Mouse (Mus musculus) lung, postnatal 0 days (tissue): ENCODE measurements at regions not wholly inside any gene's neighbourhood (a gene's known extent, or its start where the extent isn't known, plus 50 kb on each side); places are given as distances from the start of the nearest gene placed in this dataset.

Experiments
- ATAC-seq: fragments of 200-750 bp; cut with Nextera tagmentation; 2 replicates; pipeline ENCODE4 v1.8.0; 2017; ENCODE audit warnings: moderate library complexity
- DNase-seq: peaks from one replicate; pipeline ENCODE4 v3.0.0-alpha.2; 2016; ENCODE audit warnings: low spot score
- H3K27ac ChIP-seq: fragments of 300-500 bp; sonication (generic); 2 replicates; pipeline ENCODE4 v1.5.1; 2014; ENCODE audit warnings: antibody characterized with exemption, mild to moderate bottlenecking, low read length, mixed read lengths
- H3K27me3 ChIP-seq: fragments of 300-500 bp; sonication (generic); replicated peaks from 2 replicates; pipeline ENCODE4 v1.6.1; 2014; ENCODE audit warnings: low read length, mixed read lengths; ENCODE audit not compliant: insufficient read depth
- H3K36me3 ChIP-seq: fragments of 300-500 bp; sonication (generic); 2 replicates; pipeline ENCODE4 v1.6.1; 2014; ENCODE audit warnings: low read length, mixed read lengths; ENCODE audit not compliant: insufficient read depth
- H3K4me1 ChIP-seq: fragments of 300-500 bp; sonication (generic); 2 replicates; pipeline ENCODE4 v1.6.1; 2014; ENCODE audit warnings: antibody characterized with exemption, low read depth, low read length, mixed read lengths; ENCODE audit not compliant: insufficient read depth
- H3K4me2 ChIP-seq: fragments of 300-500 bp; sonication (generic); replicated peaks from 2 replicates; pipeline ENCODE4 v1.6.1; 2014; ENCODE audit warnings: low read depth, mild to moderate bottlenecking, low read length, moderate library complexity, mixed read lengths
- H3K4me3 ChIP-seq: fragments of 300-500 bp; sonication (generic); 2 replicates; pipeline ENCODE4 v1.5.1; 2014; ENCODE audit warnings: low read depth, low read length
- H3K9ac ChIP-seq: fragments of 300-500 bp; sonication (generic); replicated peaks from 2 replicates; pipeline ENCODE4 v1.6.1; 2014; ENCODE audit warnings: low read depth, mild to moderate bottlenecking
- H3K9me3 ChIP-seq: fragments of 300-500 bp; sonication (generic); 2 replicates; pipeline ENCODE4 v1.6.1; 2016; ENCODE audit warnings: low read length, mixed read lengths
- CTCF ChIP-seq: IDR thresholded peaks from 2 replicates; pipeline ENCODE4 v1.5.1; 2016; ENCODE audit warnings: antibody characterized with exemption, mild to moderate bottlenecking
- EP300 ChIP-seq: IDR thresholded peaks from 2 replicates; pipeline ENCODE4 v1.6.1; 2016; ENCODE audit warnings: antibody characterized with exemption, mild to moderate bottlenecking, control low read depth
- WGBS: fragments of 180-500 bp; shearing (Covaris S2); extraction: QIAGEN DNeasy Blood & Tissue Kit; methylation state at CpG from one replicate; pipeline ENCODE4 v1.1.7; 2014; 5-methylcytosine and 5-hydroxymethylcytosine counted together

GRCm38 (mm10) chr16:87783561-87784304, 85.0 kb downstream of the Bach1 start:
- TF ChIP-seq EP300 (no peak), CTCF (no peak)
- H3K27me3 ChIP-seq, result no peaks in the 10 kb centered on the region
- peak overlapping the region; percentile 36 for H3K4me2 ChIP-seq
- H3K9ac ChIP-seq, result no peak overlapping the region
- no peaks in the 10 kb centered on the region for H3K9me3 ChIP-seq
- H3K4me1 ChIP-seq, result no peaks in the 10 kb centered on the region
- peak overlapping the region; percentile 85 for H3K27ac ChIP-seq
- ATAC-seq (peak; percentile 71), DNase-seq (peak; percentile 53)
- WGBS, result 62% methylated on average over 17 of the region's 17 CpGs
- 0 out of 2 replicates have a peak overlapping the region, but pooled peaks have one; percentile 5 for H3K4me3 ChIP-seq
- H3K36me3 ChIP-seq, result no peaks in the 10 kb centered on the region

- TF ChIP-seq EP300 (peak; percentile 73), CTCF (no peak)
- Histone ChIP-seq H3K27ac (peak overlapping the region; percentile 85), H3K4me3 (peak overlapping the region; percentile 12; the same call in 1 of the 2 replicates), H3K27me3 (no peaks in the 10 kb centered on the region), H3K4me2 (peak overlapping the region; percentile 36), H3K9ac (no peak overlapping the region), H3K9me3 (no peaks in the 10 kb centered on the region), H3K36me3 (no peaks in the 10 kb centered on the region), H3K4me1 (no peaks in the 10 kb centered on the region)
- DNase-seq (peak; percentile 88), ATAC-seq (peak; percentile 96)
- WGBS, result 27% methylated on average over 13 of the region's 13 CpGs
Measured at GRCm38 (mm10) chr16:87784405-87784994, 85.8 kb downstream of the Bach1 start.

GRCm38 (mm10) chr16:87789539-87789938, 90.8 kb downstream of the Bach1 start:
- H3K9me3 ChIP-seq, result no peaks in the 10 kb centered on the region
- no peak for TF ChIP-seq EP300
- no peak for TF ChIP-seq CTCF
- no peak overlapping the region for H3K27ac ChIP-seq
- ATAC-seq (no peak), DNase-seq (no peak)
- H3K9ac ChIP-seq, result no peak overlapping the region
- no peaks in the 10 kb centered on the region for H3K27me3 ChIP-seq
- WGBS, result 91% methylated on average over 10 of the region's 10 CpGs
- no peak overlapping the region for H3K4me2 ChIP-seq
- H3K4me3 ChIP-seq, result no peak overlapping the region
- H3K36me3 ChIP-seq, result no peaks in the 10 kb centered on the region
- no peaks in the 10 kb centered on the region for H3K4me1 ChIP-seq

GRCm38 (mm10) chr16:87789957-87790356, 91.2 kb downstream of the Bach1 start:
- TF ChIP-seq EP300 (no peak), CTCF (no peak)
- WGBS, result 77% methylated on average over 6 of the region's 6 CpGs
- Histone ChIP-seq H3K4me1 (no peaks in the 10 kb centered on the region), H3K4me2 (no peak overlapping the region), H3K27me3 (no peaks in the 10 kb centered on the region), H3K27ac (no peak overlapping the region), H3K9me3 (no peaks in the 10 kb centered on the region), H3K4me3 (no peak overlapping the region), H3K36me3 (no peaks in the 10 kb centered on the region), H3K9ac (no peak overlapping the region)
- DNase-seq, result no peak
- no peak for ATAC-seq

GRCm38 (mm10) chr16:87796514-87797248, 97.9 kb downstream of the Bach1 start:
- DNase-seq, result peak; percentile 63
- peak; percentile 74 for ATAC-seq
- no peak for TF ChIP-seq EP300
- Histone ChIP-seq H3K4me1 (no peaks in the 10 kb centered on the region), H3K9ac (0 out of 2 replicates have a peak overlapping the region, but pooled peaks have one; percentile 27), H3K27ac (no peak overlapping the region), H3K27me3 (no peaks in the 10 kb centered on the region), H3K4me3 (peak overlapping the region; percentile 21; the same call in 1 of the 2 replicates), H3K36me3 (no peaks in the 10 kb centered on the region), H3K4me2 (peak overlapping the region; percentile 62), H3K9me3 (no peaks in the 10 kb centered on the region)
- 8% methylated on average over 20 of the region's 20 CpGs for WGBS

- ATAC-seq (no peak), DNase-seq (no peak)
- no peak overlapping the region for H3K27ac ChIP-seq
- H3K4me1 ChIP-seq, result no peaks in the 10 kb centered on the region
- no peak overlapping the region for H3K4me3 ChIP-seq
- no peak overlapping the region for H3K4me2 ChIP-seq
- H3K9ac ChIP-seq, result no peak overlapping the region
- no peak for TF ChIP-seq EP300
- no peak for TF ChIP-seq CTCF
- WGBS, result 90% methylated on average over 4 of the region's 4 CpGs
- no peaks in the 10 kb centered on the region for H3K27me3 ChIP-seq
- no peaks in the 10 kb centered on the region for H3K9me3 ChIP-seq
- no peaks in the 10 kb centered on the region for H3K36me3 ChIP-seq
Measured at GRCm38 (mm10) chr16:87802317-87802716, 103.6 kb downstream of the Bach1 start.
